Mouse (Mus musculus): ENCODE data around the gene Dock8. TPM values are rescaled to one million over a fixed set of nuclear protein-coding genes. Genes with fewer than 3 reads are reported as not detected.

Dock8 gene
- total RNA-seq, 2 experiments from 2014 or later: 14.4 to 31.9 TPM

DNA sequence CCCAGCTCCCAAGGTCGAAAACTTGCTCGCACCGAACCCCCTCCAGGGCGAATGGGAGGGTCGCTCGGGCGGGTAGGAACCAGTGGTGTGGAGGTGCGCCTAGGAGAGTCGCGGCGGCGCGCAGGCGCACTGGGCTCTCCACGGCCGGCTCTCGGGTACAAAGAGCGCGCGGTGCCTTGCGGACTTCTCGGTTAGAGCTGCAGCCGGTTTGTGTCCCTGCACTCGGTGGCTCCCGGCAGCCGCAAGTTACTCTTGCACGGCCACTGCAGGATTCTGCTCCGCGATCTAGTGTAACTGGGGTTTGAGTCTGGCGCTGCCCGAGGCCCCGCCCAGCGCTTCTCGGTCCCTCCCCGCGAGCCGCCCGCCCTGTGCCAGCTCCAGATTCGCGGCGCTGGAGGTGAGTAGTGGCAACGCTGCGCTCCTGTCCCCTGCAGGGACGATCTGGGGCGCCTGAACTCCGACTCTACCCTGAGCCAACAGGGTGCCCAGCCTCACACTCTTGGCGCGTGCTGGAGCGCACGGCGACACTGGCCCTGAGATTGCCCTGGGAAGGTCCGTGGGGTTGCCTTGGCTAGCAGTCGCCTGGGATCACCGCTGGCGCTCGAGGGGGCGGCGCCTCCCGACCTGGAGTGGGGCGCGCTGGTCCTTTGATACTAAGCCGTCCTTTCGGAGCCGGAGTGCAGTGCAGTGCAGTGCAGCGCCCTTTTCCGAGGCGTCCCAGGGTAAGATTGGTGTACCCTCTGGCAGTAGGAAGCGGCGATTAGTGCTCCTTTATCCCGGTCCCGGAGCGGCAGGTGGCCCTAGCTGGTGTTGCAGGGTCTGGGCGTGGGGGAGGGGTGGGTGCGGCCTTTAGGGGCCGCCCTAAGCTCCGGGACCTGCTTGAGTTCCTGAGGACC is 237.5 kb downstream of the Dock8 start, which contains the start of gene Kank1:
Gene Kank1 (plus strand): TSS at position 380 of the 896 bp plus-strand sequence.
- no peak for ATAC-seq (replicated peaks; ENCODE audit: low FRiP score, poor library complexity, severe bottlenecking)

DNA sequence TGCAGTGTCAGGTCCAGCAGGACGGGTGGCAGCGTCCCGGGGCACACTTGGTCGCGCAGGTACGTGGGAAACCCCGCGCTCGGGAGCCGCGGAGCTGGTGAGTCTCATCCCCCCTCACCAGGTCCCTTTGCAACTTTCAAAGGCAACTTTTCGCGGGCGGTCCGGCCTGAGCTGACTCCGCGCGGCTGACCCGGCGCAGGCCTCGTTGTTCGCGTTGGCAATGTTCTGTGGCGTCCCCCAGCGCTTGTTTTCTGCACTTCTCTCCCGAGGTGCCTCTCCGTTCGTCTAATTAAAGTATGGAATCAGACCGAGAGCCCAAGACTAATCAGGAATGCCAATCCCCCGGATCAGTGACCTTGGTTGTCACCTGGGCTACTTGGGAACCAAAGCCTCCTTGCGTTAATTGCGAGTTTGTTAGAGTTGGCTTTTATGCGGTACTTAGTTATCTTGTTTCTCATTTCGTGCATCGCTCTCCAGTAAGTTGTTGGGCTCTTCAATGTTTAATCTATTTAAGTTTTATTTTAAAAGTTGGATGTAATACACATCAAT is 238.2 kb downstream of the Dock8 start:
- ATAC-seq (replicated peaks; ENCODE audit: low FRiP score, poor library complexity, severe bottlenecking): no peak

DNA sequence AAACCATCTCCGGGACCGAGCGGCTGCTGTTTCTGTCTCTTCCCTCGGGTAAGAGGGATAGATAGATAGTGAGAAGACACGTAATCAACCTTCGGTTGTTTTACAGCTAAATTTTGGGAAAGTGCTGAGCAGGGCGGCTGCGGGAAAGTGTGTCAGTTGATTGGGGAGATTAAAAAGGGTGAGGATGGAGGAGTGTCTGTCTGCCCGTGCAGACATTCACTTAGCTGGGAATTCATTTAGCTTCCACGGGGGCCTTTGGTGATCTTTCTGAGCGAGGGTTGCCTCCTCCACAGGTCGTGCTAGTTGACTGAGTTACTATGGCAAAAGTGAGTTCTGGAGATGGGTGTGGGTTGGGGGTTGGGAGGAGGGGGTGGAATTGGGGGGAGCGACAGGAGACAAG is 238.8 kb downstream of the Dock8 start:
- ATAC-seq (replicated peaks; ENCODE audit: low FRiP score, poor library complexity, severe bottlenecking): no peak

DNA sequence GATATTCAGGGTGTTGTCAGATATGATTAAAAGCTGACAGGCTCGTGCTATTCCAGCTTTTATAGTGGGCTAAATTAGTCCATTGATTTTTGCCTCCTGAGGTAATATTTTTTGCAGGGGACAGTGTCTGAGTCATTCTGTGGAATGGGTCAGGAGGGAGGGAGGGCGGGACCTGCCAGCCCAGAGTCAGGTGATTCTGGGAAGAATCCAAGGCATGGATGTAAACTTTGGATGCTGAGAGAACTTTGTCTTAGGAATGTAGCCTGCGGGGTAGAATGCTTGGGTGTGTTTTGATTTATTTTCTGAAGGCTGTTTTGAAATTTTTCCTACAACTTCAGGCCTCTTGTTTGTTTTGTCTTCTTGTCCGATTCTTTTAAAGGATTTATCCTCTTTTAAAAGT is 244.2 kb downstream of the Dock8 start:
- no peak for ATAC-seq (replicated peaks; ENCODE audit: low FRiP score, poor library complexity, severe bottlenecking)

DNA sequence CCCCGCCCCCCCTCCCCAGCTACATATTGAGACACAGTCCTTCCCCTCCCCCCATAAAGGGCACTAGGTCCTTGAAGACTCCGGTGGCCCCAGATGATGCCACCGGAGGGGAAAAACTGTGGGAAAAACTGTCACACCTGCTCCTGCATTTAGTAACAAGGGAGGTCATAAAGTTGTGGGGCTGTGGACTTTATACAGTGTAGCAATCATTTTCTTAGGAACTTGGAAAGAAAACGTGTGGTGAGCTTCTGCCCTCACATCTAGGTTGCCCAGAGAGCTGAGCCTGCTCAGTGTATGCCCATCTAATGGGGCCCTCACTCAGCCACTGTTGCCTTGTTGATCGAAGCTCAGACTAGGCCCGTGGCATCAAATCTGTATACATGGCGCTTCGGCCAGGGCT is 246.7 kb downstream of the Dock8 start:
- ATAC-seq (replicated peaks; ENCODE audit: low FRiP score, poor library complexity, severe bottlenecking): no peak

DNA sequence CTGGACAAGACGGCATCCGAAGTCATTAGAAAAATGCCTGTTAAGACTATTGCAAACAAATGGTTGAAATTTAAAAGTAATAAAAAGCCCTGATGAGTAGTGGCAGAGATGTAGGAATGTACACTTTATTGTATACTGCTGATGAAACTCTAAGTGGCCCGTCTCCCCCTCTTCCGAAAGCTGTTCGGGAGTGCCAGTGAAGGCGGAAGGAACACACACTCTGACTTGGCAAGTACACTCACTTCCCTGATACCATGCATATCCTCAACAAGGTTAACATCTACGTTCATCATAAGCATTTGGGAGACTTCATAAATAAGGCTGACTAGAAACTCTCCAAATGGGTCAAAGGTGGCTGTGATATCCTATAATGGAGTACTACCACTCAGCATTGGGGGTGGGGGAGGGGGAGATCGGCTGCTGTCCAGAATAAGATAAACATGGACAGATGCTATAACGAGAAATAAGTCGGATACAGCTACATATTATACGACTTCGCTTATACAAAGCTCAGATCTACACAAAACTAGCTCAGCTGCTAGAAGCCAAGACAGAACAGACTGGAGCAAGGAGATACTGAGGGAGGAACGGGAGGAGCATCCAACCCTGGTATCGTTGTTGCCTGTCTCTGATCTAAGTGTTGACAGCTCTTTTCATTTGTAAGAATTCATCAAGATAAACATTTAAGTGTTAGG is 248.7 kb downstream of the Dock8 start:
- no peak for ATAC-seq (replicated peaks; ENCODE audit: low FRiP score, poor library complexity, severe bottlenecking)

DNA sequence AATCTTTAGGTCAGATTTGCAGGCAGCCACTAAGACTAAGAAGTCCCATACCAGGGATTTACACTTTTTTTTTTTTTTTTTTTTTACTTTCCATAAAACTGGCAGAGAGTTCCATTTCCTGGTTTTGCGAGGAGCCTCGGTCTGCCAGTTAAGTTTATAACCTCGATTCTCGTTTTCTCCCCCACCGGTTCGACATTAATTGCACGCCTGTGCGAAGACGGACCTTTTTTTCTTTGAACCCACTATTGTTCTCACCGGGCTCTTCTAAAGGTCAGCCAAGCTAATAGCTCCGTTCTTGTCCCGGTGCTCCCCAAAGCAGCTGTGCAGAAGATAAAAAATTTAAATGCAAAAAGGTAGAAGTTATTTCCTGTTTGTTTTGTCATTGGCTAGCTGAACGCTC is 249.9 kb downstream of the Dock8 start:
- no peak for ATAC-seq (replicated peaks; ENCODE audit: low FRiP score, poor library complexity, severe bottlenecking)

DNA sequence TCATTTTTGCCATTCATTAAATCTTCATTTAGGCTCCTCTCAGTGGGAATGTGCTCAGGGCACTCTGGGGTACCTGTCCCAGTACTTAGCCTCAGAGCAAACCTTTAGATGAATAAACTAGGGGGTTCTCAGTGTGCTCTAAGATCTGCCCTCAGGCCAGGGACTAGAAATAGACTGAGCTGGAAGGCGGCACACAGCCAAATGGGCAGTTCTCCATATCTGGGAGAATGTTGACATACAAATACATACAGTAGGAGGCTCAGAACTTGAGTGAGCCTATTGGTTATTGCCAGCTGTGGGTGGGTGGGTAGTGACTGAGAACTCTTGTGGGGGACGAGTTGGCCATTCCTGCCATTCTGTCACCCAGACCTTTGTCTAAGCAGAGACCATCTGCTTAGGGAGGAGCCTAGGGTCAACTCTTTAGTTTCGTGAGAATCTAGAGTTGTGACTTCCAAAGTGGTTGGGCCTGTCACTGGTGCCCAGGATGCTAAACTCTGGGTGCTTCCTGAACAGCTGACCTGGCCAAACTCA is 252.3 kb downstream of the Dock8 start:
- no peak for ATAC-seq (replicated peaks; ENCODE audit: low FRiP score, poor library complexity, severe bottlenecking)

Other genes starting within 250 kb of the Dock8 start
- 0.84 TPM in 1 of 2 replicates, not detected in the other for gene Pgm5, start 137.7 kb upstream of the Dock8 start, total RNA-seq (2015; ENCODE audit: low replicate concordance)
- gene Pgm5, start 137.7 kb upstream of the Dock8 start, total RNA-seq (2017; ENCODE audit: low replicate concordance): not detected in 2 replicates
- 45.9 and 72.7 TPM in 2 replicates for gene Gm10053, start 123.8 kb upstream of the Dock8 start, total RNA-seq (2015; ENCODE audit: low replicate concordance)
- 11.7 and 18.5 TPM in 2 replicates for gene Gm10053, start 123.8 kb upstream of the Dock8 start, total RNA-seq (2017; ENCODE audit: low replicate concordance)
- not detected in 2 replicates for gene Foxd4, start 98.3 kb upstream of the Dock8 start, total RNA-seq (2015; ENCODE audit: low replicate concordance)
- 0.14 TPM in 1 of 2 replicates, not detected in the other for gene Foxd4, start 98.3 kb upstream of the Dock8 start, total RNA-seq (2017; ENCODE audit: low replicate concordance)
- gene Cbwd1, start 37.9 kb upstream of the Dock8 start, total RNA-seq (2015; ENCODE audit: low replicate concordance): 1.5 and 14.4 TPM in 2 replicates
- 6.2 and 12.4 TPM in 2 replicates for gene Cbwd1, start 37.9 kb upstream of the Dock8 start, total RNA-seq (2017; ENCODE audit: low replicate concordance)
- gene Kank1, start 237.4 kb downstream of the Dock8 start, total RNA-seq (2015; ENCODE audit: low replicate concordance): 3.1 TPM in 1 of 2 replicates, not detected in the other
- 0.14 TPM in 1 of 2 replicates, not detected in the other for gene Kank1, start 237.4 kb downstream of the Dock8 start, total RNA-seq (2017; ENCODE audit: low replicate concordance)